Mouse (Mus musculus): Measurements from ENCODE around the gene Rnf216.

Gene Rnf216

DNA sequence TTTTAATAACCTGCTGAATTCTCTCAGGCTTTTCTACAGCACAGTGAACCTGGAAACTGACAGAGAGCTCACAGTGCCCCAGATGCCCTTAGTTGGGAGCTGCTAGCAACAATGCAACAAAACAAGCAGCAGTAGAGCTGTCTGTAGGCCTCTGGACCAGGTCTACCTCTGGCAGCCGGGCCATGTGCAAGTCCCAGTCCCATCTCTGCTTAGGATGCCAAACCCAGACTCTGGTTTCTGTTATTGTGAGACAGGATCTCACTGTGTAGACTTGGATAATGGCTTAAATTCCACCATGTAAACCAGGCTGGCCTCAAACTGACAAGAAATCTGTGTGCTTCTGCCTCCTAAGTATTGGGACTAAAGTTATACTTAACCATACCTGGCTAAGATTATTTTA lies 11.2 kb downstream of the Rnf216 start:
- DNase-seq (ENCODE audit: low read depth, low spot score): no peak

DNA sequence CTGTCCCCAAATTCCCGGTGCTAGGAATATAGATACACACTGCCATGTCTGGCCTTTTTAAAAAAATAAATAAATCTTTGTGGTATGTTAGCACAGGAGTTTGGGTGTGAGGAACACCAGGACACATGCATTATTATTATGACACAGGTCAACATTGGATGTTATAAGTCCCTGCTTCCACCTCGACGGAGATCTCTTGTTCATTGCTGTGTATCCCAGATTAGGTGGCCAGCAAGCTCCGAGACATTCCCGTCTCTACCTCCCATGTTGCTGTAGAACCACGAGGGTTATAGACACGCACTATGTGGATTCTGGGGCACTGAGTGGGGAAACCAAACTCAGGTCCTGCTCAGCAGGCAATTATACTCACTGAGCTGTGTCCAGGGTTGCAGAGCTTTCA lies 17.5 kb downstream of the Rnf216 start:
- DNase-seq (ENCODE audit: low read depth, low spot score): no peak

DNA sequence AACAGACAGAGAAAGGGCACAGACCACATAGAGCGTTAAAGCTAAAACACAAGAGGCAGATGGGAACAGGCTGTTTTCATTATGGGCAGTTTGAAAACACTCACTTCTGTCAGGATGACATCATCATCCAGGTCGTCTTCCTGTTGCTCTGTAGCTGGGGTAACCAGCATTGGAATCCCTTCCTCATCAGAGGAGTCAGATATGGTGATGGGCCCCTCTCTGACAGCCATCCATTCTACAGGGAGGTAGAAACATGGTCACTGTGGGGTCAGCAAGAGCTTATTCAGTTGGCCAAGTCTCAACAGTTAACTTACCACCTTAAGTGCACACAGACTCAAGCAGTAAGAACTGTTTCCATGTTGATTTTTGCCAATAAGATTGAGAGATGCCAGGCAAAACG lies 19.9 kb downstream of the Rnf216 start:
- DNase-seq (ENCODE audit: low read depth, low spot score): no peak

DNA sequence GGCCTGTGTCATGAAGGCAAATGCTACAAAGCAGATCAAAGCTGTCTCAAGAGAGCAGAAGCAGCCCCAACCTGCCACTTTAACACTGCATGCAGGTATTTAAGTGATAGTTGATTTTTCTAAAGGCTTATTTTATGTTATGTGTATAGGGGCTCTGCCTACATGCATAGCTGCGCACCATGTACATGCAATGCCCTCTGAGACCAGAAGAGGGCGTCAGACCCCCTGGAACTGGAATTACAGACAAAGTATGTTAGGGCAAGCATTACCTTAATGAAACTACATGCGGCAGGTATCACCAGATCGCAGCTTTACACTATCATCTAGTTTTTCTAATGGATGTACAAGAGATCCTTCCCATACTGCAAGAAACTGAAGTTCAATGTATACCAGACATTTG lies 27.9 kb downstream of the Rnf216 start:
- DNase-seq (ENCODE audit: low read depth, low spot score): peak; percentile 64

DNA sequence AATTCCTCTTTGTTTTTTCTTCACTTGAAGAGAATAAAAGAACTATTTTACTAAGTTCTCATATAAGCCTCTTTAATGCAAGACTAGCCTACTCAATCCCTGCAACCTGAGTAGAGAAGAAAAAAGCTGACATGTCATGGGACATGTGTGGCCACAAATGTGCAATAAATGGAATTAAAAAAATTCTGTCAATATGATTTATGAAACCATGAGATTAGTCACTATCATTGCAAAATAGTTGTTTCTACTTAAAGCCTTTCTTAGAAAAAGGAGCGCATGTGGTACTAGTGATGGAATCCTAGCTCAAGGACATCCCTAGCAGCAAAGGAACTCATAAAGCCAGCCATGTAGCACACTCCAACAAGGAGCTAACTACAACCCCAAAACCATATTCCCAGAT lies 33.0 kb downstream of the Rnf216 start:
- DNase-seq (ENCODE audit: low read depth, low spot score): no peak

DNA sequence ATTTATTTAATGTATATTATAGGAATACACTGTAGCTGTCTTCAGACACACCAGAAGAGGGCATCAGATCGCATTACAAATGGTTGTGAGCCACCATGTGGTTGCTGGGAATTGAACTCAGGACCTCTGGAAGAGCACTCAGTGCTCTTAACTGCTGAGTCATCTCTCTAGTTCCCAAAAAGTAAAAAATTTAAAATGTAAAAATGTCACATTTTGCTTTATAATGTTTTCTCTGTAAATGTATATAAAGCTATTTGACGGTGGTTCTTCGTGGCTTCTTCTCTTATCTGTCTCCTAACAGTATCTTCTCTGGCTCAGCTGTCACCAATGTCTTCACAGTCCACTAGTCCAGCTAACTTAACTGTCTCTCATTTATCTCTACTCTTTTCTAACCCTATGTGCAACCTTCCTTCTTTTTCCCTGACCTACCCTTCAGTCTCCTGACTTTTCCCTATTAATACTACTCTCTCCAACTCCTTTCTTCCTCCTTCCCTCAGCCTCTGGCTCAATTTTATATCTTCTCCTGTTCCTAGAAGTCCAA lies 36.1 kb downstream of the Rnf216 start:
- DNase-seq (ENCODE audit: low read depth, low spot score): no peak

DNA sequence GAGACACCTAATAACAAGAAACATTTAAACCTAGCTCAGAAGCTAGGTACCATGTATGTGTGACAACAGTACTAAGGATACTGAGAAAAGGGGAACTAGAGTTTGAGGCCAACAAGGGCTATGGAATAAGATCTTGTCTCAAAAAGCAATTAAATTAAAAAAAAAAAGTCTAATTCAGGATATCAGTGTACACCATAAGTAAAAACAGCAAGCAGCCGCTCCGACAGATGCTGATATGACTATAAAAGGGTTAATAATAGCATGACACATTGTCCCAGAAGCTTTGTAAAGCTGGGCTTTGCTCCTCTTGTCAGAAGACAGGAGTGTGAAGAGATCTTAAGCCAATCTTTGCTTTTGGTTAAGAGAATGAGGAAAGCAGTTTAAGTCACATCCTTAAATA lies 36.8 kb downstream of the Rnf216 start:
- DNase-seq (ENCODE audit: low read depth, low spot score): no peak

DNA sequence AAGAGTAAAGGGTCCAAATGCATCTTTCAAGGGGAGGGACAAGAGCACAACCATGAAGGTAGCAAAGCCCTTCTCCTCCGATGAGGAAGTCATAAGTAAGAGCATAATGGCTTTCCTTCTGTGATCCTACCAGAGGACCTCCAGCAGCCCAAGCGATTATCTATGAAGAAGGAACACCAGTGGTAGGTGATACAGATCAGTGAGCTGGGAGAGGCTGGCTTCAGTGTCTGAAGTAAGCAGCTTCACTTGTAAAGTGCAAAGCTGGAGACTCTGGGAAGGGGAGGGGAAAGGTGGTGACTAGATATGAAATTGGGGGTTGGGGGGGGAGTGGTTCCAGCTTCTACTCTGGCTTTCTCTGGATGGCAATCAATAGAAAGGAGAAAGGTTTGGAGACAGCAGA lies 43.7 kb downstream of the Rnf216 start:
- no peak for DNase-seq (ENCODE audit: low read depth, low spot score)

DNA sequence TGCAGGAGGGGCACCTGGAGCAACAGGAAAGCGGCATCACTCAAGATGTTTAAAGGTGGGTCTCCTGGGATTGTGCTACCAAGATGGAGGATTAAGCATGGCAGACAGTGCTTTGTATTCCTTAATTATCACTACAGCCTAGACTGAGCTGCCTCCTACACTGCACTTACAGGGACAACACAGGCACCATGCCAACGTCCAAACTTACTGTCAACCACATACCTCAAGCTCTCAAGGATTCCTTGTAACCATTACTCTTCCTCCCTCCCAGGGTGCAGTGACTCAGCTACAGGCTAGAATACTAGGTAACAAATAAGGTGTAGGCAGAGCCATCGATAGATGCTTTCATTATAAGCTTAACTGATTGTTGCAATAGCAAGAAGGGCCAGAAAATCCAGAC lies 44.4 kb downstream of the Rnf216 start:
- DNase-seq (ENCODE audit: low read depth, low spot score): no peak

DNA sequence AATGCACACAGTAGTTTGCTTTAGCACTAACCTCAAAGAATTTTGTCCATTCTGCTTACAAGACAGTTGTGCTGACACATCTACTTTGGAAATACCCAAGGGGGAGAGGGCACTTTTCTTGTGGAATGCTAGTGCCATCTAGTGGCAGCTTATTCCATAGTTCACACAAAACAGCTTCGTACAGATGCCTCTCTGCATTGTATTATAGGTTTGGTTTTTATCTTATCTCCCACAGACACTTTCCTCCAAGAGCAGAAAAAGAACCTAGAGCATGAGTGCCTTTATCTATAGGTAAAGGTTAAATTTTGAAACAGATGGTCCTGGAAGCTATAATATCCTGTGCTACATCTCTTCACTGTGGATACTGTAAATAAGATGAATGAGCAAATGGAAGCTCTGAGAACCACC lies 46.2 kb downstream of the Rnf216 start:
- DNase-seq (ENCODE audit: low read depth, low spot score): peak; percentile 63

DNA sequence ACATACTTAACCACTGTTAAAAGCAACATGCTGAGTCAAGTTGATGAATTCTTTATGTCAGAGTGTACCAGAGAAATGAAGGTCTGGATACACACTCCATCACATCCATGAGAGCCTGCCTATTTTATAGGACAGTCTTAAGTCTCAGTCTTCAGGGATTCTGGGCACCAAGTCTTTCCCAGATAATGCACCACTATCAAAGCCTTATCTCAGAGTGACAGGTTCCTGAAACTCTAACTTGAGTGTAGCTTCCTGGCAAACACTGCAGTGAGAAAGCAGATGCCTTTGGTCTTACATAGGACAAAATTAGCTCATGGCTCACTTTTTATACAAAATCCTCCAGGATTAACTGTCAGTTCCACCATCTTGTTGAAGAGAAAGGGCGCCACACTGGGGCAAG lies 46.7 kb downstream of the Rnf216 start:
- DNase-seq (ENCODE audit: low read depth, low spot score): no peak

DNA sequence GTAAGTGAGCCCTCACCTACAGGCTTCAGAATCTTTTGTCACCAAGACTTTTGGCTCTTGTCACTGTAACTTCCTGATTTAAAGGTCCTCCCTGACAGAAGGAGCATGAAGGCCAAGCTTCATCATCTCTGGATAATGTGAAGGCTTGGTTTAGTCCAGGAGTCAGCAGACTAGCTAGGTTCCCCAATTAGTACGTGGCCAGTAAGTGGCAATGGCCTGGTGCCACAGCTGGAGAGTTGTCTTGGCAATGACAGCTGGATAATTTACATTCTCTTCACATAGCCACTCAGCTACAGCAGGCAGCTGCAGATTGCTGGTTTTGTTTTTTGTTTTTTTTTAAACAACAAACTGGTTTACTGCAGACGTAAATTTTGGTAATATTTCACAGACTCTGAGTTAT lies 47.6 kb downstream of the Rnf216 start:
- no peak for DNase-seq (ENCODE audit: low read depth, low spot score)

DNA sequence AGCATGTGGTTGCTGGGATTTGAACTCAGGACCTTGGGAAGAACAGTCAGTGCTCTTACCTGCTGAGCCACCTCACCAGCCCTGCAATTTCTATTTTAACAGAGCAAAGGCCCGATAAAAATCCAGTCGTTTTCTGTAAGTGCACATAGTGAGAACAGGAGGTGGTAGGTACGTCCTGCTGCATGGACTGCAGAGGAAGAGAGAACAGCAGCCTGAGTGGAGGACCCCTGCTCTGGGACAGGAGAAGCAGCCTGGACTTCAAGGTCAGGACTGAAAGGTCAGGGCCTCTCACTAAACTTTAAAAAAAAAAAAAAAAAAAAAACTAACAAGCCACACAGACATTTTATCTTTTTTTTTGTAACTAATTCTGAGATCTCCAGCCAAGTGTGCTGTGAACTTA lies 50.5 kb downstream of the Rnf216 start:
- no peak for DNase-seq (ENCODE audit: low read depth, low spot score)

DNA sequence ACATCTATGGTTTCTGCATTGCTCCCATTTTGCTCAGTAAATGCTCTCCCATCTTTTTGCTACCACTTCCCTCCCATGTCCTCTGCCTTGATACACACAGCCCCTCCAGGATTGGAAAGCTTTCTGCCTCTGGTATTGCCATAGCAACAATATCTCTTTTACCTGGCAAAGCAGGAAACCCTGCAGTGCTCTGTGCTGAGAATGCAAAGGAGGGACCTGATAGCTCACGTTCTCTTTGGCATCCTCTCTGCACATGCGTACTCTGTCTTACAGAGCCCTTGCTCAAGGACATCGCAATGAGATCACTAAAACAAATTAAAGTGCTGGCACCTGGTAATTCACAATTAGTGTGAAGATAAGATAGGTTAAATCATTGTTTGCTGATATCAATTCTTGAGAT lies 51.3 kb downstream of the Rnf216 start:
- DNase-seq (ENCODE audit: low read depth, low spot score): no peak

DNA sequence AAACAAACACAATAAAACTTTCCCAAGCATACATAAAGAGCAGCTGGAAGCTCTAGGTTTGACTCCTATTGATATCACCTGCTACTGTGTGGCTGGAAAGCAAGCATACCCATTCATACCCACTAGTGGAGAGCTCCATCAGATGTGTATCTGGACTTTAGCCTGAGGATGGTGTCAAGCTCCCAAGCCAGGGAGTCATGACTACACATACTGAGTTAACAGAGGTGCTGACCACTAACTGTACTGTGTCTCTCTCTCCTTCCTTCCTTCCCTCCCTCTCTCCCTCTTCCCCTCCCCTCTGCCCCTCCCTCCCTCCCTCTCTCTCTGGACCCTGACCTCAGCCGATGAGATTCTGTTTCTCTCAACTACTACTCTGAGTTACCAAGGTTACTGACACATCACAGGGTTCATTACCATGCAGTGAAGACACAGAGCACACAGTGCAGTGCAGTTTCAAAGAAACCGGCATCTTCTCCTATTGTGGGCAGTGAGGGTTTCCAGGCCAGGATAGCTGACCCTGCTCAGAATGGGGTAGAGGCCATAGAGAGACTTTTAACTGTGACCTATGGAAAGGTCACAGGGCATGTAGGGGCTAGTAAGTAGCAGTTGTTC lies 51.9 kb downstream of the Rnf216 start:
- no peak for DNase-seq (ENCODE audit: low read depth, low spot score)

DNA sequence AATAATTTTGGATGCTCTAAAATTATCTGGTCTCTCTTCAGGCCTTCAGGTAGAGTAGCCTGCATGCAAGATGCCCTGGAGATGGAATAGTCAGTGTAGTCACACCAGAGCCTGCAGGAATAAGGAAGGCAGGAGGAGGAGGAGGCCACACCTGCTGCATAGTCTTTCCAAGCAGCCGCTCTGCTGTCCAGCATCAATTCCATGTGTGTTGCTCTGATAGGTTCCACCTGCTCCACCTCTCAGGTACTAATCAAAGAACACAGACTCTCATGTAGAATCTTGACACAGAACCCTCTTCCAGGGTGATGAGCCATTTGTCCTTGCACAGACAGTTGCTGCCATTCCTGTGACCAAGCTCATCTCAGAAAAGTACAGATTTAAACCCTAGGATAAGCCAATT lies 52.8 kb downstream of the Rnf216 start:
- no peak for DNase-seq (ENCODE audit: low read depth, low spot score)

DNA sequence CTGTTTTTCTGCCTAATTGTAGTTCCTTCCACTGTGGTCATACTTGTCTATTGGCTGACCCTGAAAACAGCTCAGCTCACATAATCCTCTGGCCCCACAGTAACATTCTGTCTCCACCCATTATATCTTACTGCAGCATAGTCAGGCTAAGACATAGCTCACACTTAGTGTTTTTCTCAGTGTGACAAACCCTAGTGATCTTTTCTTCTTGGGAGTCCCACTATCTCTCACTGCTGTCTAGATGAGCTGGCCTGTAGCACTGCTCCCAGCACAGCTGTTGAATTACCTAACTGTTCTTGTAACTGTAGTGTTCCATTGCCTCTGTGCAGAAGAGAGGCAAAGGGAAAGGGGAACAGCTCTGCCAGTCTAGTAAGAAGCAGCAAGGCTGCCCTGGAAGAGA lies 53.6 kb downstream of the Rnf216 start:
- no peak for DNase-seq (ENCODE audit: low read depth, low spot score)

DNA sequence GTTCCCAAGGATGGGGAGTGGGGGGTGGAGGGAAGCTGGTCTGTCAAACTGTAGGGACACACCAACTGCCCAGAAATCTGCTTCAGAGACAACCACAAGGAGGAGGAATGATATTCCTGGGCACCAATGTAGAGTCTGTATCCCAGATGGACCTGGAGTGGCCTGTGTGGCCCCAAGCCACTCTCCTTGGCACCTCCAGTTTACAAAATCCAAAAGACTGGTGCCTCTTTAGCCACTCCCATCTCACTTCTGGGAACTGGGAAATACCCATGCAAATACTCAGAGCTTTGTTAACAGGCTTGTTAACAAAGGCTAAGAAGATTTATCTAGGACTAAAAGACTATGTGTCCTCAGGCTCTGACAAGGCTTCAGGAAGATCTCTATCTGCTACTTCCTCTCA lies 54.1 kb downstream of the Rnf216 start:
- no peak for DNase-seq (ENCODE audit: low read depth, low spot score)

DNA sequence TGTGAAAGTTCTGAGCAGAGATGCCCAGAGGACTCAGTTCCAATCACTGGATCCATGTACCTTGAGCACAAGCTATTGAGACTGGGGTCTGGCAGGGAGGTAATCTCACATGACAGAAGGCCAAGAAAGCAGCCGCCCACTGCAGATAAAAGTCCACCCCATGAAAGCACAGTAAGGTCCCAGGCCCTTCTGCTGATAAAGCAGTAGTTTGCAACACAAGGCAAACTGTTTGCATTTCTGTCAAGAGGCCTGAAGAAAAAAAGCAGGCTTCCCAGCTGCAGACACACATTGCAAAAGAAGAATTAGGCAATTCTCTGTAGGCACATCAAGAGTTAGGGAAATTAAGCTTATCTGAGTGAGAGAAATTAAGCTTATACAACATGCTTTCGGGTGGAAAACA lies 54.6 kb downstream of the Rnf216 start:
- DNase-seq (ENCODE audit: low read depth, low spot score): no peak

DNA sequence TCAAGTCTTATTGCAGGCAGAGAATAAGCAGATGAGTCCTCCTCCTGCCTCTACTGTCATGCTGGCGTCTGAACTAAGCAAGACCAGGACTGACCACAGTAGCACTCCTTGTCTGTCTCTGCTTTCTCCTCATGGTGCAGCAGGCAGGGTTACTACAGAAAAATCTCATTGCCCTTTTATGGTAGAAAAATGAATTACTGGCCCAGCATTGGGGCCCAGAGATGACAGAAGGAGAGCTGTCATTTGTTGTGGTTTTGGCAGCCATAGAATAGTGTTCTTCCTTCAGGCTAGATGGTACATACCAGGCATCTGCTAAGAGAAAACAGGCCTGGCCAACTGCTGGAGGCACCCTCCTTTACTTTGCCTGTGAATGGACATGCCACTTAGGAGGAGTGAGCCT lies 55.0 kb downstream of the Rnf216 start:
- DNase-seq (ENCODE audit: low read depth, low spot score): no peak

DNA sequence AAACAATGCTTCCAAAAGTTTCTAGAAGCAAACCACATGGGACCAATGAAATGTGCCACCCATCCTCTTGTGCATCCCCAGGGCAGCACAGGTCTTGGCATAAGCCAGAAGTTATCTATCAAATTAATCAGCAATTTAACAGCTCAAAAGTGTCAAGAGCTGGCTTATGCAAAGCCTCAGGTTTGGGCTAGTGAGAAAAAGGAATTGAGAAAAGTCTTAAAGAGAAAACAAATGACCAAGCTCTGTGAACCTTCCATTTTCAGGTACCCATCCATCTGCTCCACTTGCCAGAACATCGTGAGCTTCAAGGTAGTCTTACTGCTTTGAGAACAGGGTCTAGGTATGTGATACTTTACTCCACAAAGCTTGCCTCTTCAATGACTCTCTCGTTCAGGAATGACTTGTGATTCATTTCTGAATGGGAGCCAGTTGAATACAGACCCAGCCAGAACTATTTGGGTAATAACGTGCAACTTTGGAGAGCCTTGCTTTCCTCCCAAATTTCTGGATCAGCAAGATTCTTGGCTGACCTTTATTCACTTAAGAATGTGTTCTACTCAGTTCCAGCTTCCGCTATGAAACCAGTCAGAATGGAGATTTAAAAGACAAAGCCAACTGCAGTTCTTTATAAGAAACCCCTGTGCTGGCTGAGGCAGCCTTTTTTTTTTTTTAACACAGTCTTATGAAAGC lies 56.5 kb downstream of the Rnf216 start:
- DNase-seq (ENCODE audit: low read depth, low spot score): no peak

DNA sequence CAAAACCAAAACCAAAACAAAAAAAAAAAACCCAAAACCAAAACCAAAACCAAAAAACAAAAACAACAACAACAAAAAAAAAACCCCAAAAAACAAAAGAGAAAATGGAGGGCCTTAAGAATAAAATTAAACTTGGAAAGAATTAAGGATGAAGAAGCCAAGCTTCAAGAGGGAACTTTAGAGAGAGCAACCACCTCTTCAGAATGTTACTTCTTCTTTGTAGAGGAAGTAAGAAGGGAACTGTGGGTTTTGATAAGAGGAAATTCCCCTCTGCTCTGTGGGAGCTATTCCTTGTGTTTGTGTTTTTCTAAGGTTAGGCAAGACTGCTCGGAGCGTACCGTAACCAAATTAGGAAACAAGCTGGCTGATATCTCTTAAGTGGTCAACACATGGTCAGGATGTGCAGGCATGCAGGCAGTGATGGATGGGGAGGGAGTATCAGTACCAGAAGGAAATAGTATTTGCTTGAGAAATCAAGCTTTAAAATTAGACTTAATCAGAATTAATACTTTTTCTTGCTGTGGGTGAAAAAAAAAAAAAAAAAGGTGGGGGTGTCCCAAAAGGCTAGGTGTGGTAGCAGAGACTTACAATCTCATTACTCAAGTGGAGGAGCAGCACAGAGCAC lies 57.2 kb downstream of the Rnf216 start:
- DNase-seq (ENCODE audit: low read depth, low spot score): no peak

DNA sequence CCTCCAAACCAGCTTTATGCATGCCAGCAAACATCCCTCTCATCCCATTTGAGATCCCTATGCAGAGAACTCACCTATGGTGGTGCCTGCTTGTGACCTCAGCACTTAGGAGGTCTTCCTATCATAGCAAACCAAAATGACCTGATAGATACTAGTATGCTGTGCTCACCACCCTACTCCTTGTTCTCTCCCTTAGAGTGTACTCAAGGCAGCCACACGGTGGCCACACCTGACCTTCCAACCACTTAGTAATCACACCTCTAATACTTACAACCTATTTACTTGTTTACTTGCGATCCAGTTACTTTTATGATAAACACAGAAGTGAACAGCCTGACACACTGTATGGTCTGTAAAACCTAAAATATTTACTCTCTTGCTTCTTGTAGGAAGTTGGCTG lies 58.1 kb downstream of the Rnf216 start:
- no peak for DNase-seq (ENCODE audit: low read depth, low spot score)

All from ES-CJ7 (cell line).